Mouse (Mus musculus) kidney, embryonic 16.5 days (tissue): ENCODE data around the gene Atg7. TPM values are rescaled to one million over a fixed set of nuclear protein-coding genes. Genes with fewer than 3 reads are reported as not detected.
"Not testable (repeated sequence)": the region's sequence is repeated elsewhere in the genome, so short reads cannot be mapped to it uniquely, and the experiment has no call there.

ENCODE experiments used
- ATAC-seq: fragments of 200-750 bp; cut with Nextera tagmentation; 2 replicates; pipeline ENCODE4 v1.8.0; 2017; ENCODE audit warnings: moderate TSS enrichment; ENCODE audit not compliant: low FRiP score, low TSS enrichment
- H3K27ac ChIP-seq: fragments of 300-500 bp; sonication (generic); 2 replicates; pipeline ENCODE4 v1.5.1; 2014; ENCODE audit warnings: low read length
- H3K27me3 ChIP-seq: fragments of 300-500 bp; sonication (generic); 2 replicates; pipeline ENCODE4 v1.6.1; 2014; ENCODE audit warnings: low read length, control low read depth, mixed read lengths; ENCODE audit not compliant: insufficient read depth
- H3K36me3 ChIP-seq: fragments of 300-500 bp; sonication (generic); 2 replicates; pipeline ENCODE4 v1.6.1; 2014; ENCODE audit warnings: low read length, control low read depth, mixed read lengths; ENCODE audit not compliant: insufficient read depth
- H3K4me1 ChIP-seq: fragments of 300-500 bp; sonication (generic); 2 replicates; pipeline ENCODE4 v1.6.1; 2014; ENCODE audit warnings: low read length, control low read depth, mixed read lengths; ENCODE audit not compliant: insufficient read depth
- H3K4me2 ChIP-seq: fragments of 300-500 bp; sonication (generic); replicated peaks from 2 replicates; pipeline ENCODE4 v1.6.1; 2014; ENCODE audit warnings: low read depth, low read length
- H3K4me3 ChIP-seq: fragments of 300-500 bp; sonication (generic); 2 replicates; pipeline ENCODE4 v1.5.1; 2014; ENCODE audit warnings: mild to moderate bottlenecking, low read length
- H3K9ac ChIP-seq: fragments of 300-500 bp; sonication (generic); replicated peaks from 2 replicates; pipeline ENCODE4 v1.6.1; 2014; ENCODE audit warnings: low read length
- H3K9me3 ChIP-seq: fragments of 300-500 bp; sonication (generic); 2 replicates; pipeline ENCODE4 v1.6.1; 2016; ENCODE audit warnings: low read length, control low read depth
- WGBS: fragments of 180-500 bp; shearing (Covaris S2); extraction: QIAGEN DNeasy Blood & Tissue Kit; methylation state at CpG from one replicate; pipeline ENCODE4 v1.1.7; 2014; 5-methylcytosine and 5-hydroxymethylcytosine counted together
- polyA plus RNA-seq: library from polyadenylated mRNA; unstranded; fragments of >200 nt; fragmentation: Nextera tagmentation; extraction: Ambion mirVana; gene quantifications from 2 replicates; pipeline ENCODE4 v1.2.1, GENCODE M21; 2015

Atg7 gene
- polyA plus RNA-seq, 1 experiment from 2014 or later: 26.4 TPM

- peaks cover 77% of the 10 kb centered on the region for H3K4me1 ChIP-seq
- H3K9me3 ChIP-seq: no peaks in the 10 kb centered on the region
- 85% methylated on average over 5 of the region's 5 CpGs for WGBS
- no peak overlapping the region for H3K9ac ChIP-seq
- ATAC-seq: no peak
- H3K27me3 ChIP-seq: no peaks in the 10 kb centered on the region
- peaks cover 4% of the 10 kb centered on the region; the same call in 1 of the 2 replicates for H3K36me3 ChIP-seq
- H3K4me3 ChIP-seq: no peak overlapping the region
- peak overlapping the region; percentile 96; the same call in 1 of the 2 replicates for H3K27ac ChIP-seq
- no peak overlapping the region for H3K4me2 ChIP-seq
Observed at GRCm38 (mm10) chr6:114885129-114885528, 242.2 kb downstream of the Atg7 start.

DNA sequence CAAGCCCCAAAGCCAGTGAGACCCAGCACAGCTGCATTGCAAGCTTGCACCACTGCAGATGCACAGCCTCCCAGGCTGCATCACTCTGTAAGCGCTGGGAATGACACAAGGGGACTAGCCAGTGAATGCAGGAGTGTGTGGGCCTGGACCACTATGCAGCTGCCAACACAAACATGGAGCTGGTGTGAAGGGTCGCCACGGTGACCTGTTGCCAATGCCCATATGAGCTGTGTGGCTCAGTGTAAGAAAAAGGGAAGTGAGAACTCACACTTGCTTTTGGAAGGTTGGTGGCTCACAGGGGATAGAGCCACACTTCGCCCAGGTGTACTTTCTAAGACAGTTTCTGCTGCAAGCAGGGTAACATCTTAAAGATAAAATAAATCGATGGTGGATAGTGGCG is 243.1 kb downstream of the Atg7 start:
- Histone ChIP-seq H3K9ac (no peak overlapping the region), H3K4me2 (no peak overlapping the region), H3K4me3 (no peak overlapping the region), H3K4me1 (peaks cover 77% of the 10 kb centered on the region), H3K27ac (no peak overlapping the region), H3K9me3 (no peaks in the 10 kb centered on the region), H3K27me3 (no peaks in the 10 kb centered on the region), H3K36me3 (peaks cover 7% of the 10 kb centered on the region; the same call in 1 of the 2 replicates)
- WGBS: 82% methylated on average over 6 of the region's 6 CpGs
- no peak for ATAC-seq

GRCm38 (mm10) chr6:114886504-114887361 is 243.8 kb downstream of the Atg7 start:
- Histone ChIP-seq H3K36me3 (peaks cover 7% of the 10 kb centered on the region; the same call in 1 of the 2 replicates), H3K4me2 (no peak overlapping the region), H3K9me3 (no peaks in the 10 kb centered on the region), H3K4me3 (no peak overlapping the region), H3K9ac (0 out of 2 replicates have a peak overlapping the region, but pooled peaks have one; percentile 15), H3K27me3 (no peaks in the 10 kb centered on the region), H3K4me1 (peaks cover 78% of the 10 kb centered on the region), H3K27ac (peak overlapping the region; percentile 21)
- 51% methylated on average over 11 of the region's 11 CpGs for whole genome bisulfite sequencing
- no peak for ATAC-seq

GRCm38 (mm10) chr6:114888922-114889321 is 246.0 kb downstream of the Atg7 start:
- Histone ChIP-seq H3K27me3 (no peaks in the 10 kb centered on the region), H3K4me2 (no peak overlapping the region), H3K4me1 (peaks cover 78% of the 10 kb centered on the region), H3K4me3 (no peak overlapping the region), H3K27ac (peak overlapping the region; percentile 83), H3K9ac (peak overlapping the region; percentile 44), H3K36me3 (peaks cover 7% of the 10 kb centered on the region; the same call in 1 of the 2 replicates), H3K9me3 (no peaks in the 10 kb centered on the region)
- ATAC-seq: peak; percentile 93
- 11% methylated on average over 13 of the region's 13 CpGs for WGBS

GRCm38 (mm10) chr6:114889971-114890370 is 247.1 kb downstream of the Atg7 start:
- not testable (repeated sequence) for ATAC-seq, H3K4me3 ChIP-seq, H3K4me2 ChIP-seq, H3K27me3 ChIP-seq, H3K36me3 ChIP-seq, H3K9ac ChIP-seq, H3K9me3 ChIP-seq
- Histone ChIP-seq H3K4me1 (peaks cover 76% of the 10 kb centered on the region), H3K27ac (0 out of 2 replicates have a peak overlapping the region, but pooled peaks have one; percentile 35)
- WGBS: 74% methylated on average over 3 of the region's 3 CpGs

DNA sequence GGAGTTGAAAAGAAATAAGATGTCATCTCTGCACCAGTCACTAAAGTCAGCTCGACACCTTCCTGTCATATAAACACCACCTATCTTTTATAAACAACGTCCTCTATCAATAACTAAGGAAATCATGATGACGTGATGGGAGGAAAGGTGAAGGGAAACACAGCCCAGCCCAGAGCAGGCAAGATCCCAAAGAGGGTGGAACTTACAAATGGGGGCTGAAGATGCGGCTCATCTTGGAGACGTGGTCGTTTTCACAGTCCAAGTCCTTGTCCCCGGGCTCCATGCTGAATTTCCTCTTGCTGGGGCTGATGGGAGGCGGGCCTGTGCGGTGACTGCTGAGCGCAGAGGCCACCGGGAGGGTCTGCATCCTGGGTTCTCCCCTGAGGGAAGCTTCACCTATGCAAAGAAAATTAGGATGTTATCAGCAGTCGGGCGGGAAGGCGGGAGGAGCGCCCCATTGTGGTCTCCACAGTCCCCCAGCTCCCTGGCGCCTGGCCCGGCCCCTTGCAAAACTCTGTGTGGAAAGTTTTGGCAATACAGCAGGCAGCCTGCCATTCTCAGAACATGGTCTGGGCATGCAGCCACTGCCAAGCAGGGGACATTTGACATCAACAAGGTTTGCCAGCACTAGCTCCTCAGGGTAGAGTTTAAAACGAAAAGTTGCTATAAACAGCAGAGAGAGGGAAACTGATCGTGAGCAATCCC is 247.7 kb downstream of the Atg7 start:
- Histone ChIP-seq H3K9ac (0 out of 2 replicates have a peak overlapping the region, but pooled peaks have one; percentile 27), H3K9me3 (no peaks in the 10 kb centered on the region), H3K27me3 (no peaks in the 10 kb centered on the region), H3K27ac (peak overlapping the region; percentile 35; the same call in 1 of the 2 replicates), H3K4me1 (peaks cover 73% of the 10 kb centered on the region), H3K4me3 (no peak overlapping the region), H3K4me2 (no peak overlapping the region), H3K36me3 (peaks cover 8% of the 10 kb centered on the region; the same call in 1 of the 2 replicates)
- ATAC-seq: no peak
- WGBS: 56% methylated on average over 19 of the region's 19 CpGs

DNA sequence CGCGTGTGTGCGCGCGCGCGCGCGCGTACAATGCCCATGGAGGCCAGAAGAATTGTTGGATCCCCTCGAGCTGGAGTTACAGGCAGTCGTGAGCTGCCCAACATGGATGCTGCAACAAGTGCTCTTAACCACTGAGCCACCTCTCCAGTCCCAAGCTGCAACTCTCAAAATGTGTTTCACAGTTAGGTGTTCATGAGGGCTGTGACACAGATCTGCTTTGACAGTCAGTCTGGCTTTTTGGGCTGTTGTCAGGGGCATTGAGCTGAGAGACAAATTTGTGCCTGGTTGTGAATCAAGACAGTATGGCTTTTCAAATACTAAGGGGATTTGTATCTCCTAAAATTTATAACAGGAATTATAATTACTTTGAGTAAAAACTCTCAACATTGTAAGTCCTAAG is 248.4 kb downstream of the Atg7 start:
- WGBS: 93% methylated on average over 12 of the region's 12 CpGs
- no peak overlapping the region for H3K4me3 ChIP-seq
- H3K4me1 ChIP-seq: peaks cover 73% of the 10 kb centered on the region
- ATAC-seq: no peak
- peak overlapping the region; percentile 35; the same call in 1 of the 2 replicates for H3K27ac ChIP-seq
- peaks cover 8% of the 10 kb centered on the region; the same call in 1 of the 2 replicates for H3K36me3 ChIP-seq
- H3K4me2 ChIP-seq: no peak overlapping the region
- no peaks in the 10 kb centered on the region for H3K9me3 ChIP-seq
- H3K9ac ChIP-seq: no peak overlapping the region
- no peaks in the 10 kb centered on the region for H3K27me3 ChIP-seq

- Histone ChIP-seq H3K27ac (peak overlapping the region; percentile 51), H3K4me3 (no peak overlapping the region), H3K27me3 (no peaks in the 10 kb centered on the region), H3K4me1 (peaks cover 69% of the 10 kb centered on the region), H3K9me3 (no peaks in the 10 kb centered on the region), H3K4me2 (no peak overlapping the region), H3K9ac (no peak overlapping the region; the same call in 1 of the 2 replicates), H3K36me3 (peaks cover 9% of the 10 kb centered on the region; the same call in 1 of the 2 replicates)
- no peak for ATAC-seq
- WGBS: 59% methylated on average over 12 of the region's 12 CpGs
Observed at GRCm38 (mm10) chr6:114891771-114892170, 248.9 kb downstream of the Atg7 start.

DNA sequence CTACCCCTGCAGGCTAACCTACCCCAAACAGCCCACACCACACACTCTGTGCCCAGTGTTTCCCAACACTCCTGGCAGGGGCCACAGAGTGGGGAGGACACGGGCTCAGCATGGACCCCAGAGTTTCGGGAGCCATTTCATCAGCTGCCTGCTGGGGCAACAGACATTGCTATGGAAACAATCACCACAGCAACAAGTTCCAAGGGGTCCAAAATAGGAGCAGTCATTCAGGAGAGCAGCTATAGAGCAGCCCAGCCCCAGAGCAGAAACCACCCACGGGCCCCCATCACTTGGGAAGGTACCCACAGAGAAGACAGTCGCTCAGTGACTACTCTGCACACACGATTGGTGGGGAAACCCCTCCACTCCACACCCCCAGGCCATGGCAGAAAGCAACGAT is 249.5 kb downstream of the Atg7 start:
- H3K4me1 ChIP-seq: peaks cover 63% of the 10 kb centered on the region
- H3K36me3 ChIP-seq: peaks cover 13% of the 10 kb centered on the region; the same call in 1 of the 2 replicates
- no peaks in the 10 kb centered on the region for H3K9me3 ChIP-seq
- no peak overlapping the region for H3K4me2 ChIP-seq
- no peaks in the 10 kb centered on the region for H3K27me3 ChIP-seq
- H3K27ac ChIP-seq: peak overlapping the region; percentile 51
- no peak overlapping the region; the same call in 1 of the 2 replicates for H3K9ac ChIP-seq
- no peak overlapping the region for H3K4me3 ChIP-seq
- ATAC-seq: no peak
- WGBS: 39% methylated on average over 6 of the region's 6 CpGs
